Mouse (Mus musculus) liver, adult 2 months (tissue): ENCODE results near the gene Rdh5. TPM values are rescaled to one million over a fixed set of nuclear protein-coding genes. Genes with fewer than 3 reads are reported as not detected.

Source experiments
- DNase-seq: peaks from one replicate; pipeline ENCODE4 v3.0.0-alpha.2; 2011; ENCODE audit warnings: low read depth, low spot score; ENCODE audit errors: extremely low read depth
- H3K27ac ChIP-seq: fragments of 200-500 bp; replicated peaks from 2 replicates; pipeline ENCODE4 v1.5.1; 2012; ENCODE audit warnings: low read depth, mild to moderate bottlenecking, control low read depth, inconsistent platforms, low read length; ENCODE audit not compliant: insufficient read depth
- H3K27me3 ChIP-seq: fragments of 200-500 bp; 2 replicates; pipeline ENCODE4 v1.6.1; 2012; ENCODE audit warnings: mild to moderate bottlenecking, moderate library complexity, low read length, inconsistent platforms; ENCODE audit not compliant: control insufficient read depth, insufficient read depth
- H3K36me3 ChIP-seq: fragments of 200-500 bp; 2 replicates; pipeline ENCODE4 v1.6.1; 2012; ENCODE audit warnings: low read length, inconsistent platforms; ENCODE audit not compliant: control insufficient read depth, insufficient read depth
- H3K4me1 ChIP-seq: fragments of 200-500 bp; 2 replicates; pipeline ENCODE4 v1.6.1; 2011; ENCODE audit warnings: low read length; ENCODE audit not compliant: control insufficient read depth, insufficient read depth
- H3K4me3 ChIP-seq: fragments of 200-500 bp; 2 replicates; pipeline ENCODE4 v1.5.1; 2011; ENCODE audit warnings: low read depth, mild to moderate bottlenecking, control low read depth, low read length, moderate library complexity; ENCODE audit not compliant: insufficient read depth
- H3K79me2 ChIP-seq: fragments of 200-500 bp; 2 replicates; pipeline ENCODE4 v1.6.1; 2012; ENCODE audit warnings: inconsistent platforms, mild to moderate bottlenecking, low read length, moderate library complexity; ENCODE audit not compliant: control insufficient read depth, insufficient read depth
- H3K9ac ChIP-seq: fragments of 200-500 bp; 2 replicates; pipeline ENCODE4 v1.6.1; 2012; ENCODE audit warnings: low read depth, mild to moderate bottlenecking, control low read depth, inconsistent platforms, low read length
- CTCF ChIP-seq: fragments of 200-500 bp; IDR thresholded peaks from 2 replicates; pipeline ENCODE4 v1.5.1; 2011; ENCODE audit warnings: low read depth, low read length, control low read depth
- POLR2A ChIP-seq: fragments of 200-500 bp; IDR thresholded peaks from 2 replicates; pipeline ENCODE4 v1.6.1; 2011; ENCODE audit warnings: low read length, control low read depth; ENCODE audit not compliant: insufficient read depth; ENCODE audit errors: extremely low read depth
- WGBS: fragments of 180-500 bp; shearing (Covaris S2); methylation state at CpG from one replicate; pipeline ENCODE4 v1.1.7; 2018; 5-methylcytosine and 5-hydroxymethylcytosine counted together
- polyA plus RNA-seq: library from polyadenylated mRNA; depleted of rRNA; stranded (reverse); fragments of >200 nt; gene quantifications from 2 replicates; pipeline ENCODE4 v1.2.3, GENCODE M21; 2012
- total RNA-seq: library from RNA; depleted of rRNA; stranded (reverse); fragments of >200 nt; gene quantifications from 2 replicates; pipeline ENCODE4 v1.2.3, GENCODE M21; 2014

Gene Rdh5
- total and polyA plus RNA-seq, 2 experiments = 33.8 to 86.2 TPM

- WGBS = 26% methylated on average over 9 of the region's 9 CpGs
Observed at GRCm38 (mm10) chr10:128892246-128892645, 30.4 kb downstream of the Rdh5 start.

DNA sequence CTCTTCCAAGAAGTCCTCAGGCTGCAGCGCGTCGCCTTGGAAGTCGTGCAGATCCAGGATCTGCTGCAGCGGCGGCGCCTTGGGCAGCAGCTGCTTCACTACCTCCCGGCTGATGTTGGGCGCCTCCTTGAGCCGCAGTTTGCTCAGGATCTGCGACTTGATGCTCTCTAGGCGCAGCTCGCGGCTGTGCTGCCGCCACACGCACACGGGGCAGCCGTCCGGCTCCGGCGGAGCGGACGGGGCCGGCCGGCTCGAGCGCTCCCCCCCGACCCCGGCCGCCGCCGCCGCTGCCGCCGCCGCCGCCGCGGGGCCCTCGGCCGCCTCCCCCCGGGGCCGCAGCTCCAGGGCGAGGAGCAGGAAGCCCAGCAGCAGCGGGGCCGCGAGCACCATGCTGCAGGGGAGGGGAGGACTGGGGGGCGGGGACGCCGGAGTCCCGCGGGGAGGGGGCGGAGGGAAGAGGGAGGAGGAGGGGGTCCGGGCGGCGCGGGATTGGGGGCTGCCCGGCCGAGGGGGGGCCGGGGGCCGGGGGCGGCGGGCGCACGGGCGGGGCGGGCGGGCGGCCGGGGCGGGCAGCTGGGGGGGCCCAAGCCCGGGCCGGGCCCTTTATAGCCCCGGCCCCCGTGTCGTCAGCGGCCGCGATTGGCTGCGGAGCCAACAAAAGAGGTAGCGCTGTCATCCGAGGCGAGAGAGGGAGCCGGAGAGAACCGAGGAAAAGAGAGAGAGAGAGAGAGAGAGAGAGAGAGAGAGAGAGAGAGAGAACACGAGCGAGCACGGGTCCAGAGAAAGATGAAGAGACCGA lies 31.2 kb downstream of the Rdh5 start, which contains the start of gene Gdf11:
TSS of gene Gdf11 (minus strand) at position 423 of the 799 bp plus-strand sequence.
- peak within 1 kb of the TSS; percentile 48; the same call in 1 of the 2 replicates for H3K9ac ChIP-seq
- no peak for DNase-seq
- no peaks in the 10 kb centered on the region for H3K36me3 ChIP-seq
- TF ChIP-seq POLR2A (no peak), CTCF (no peak)
- H3K79me2 ChIP-seq = no peaks in the 10 kb centered on the region
- H3K27ac ChIP-seq = no peak within 1 kb of the TSS
- H3K4me1 ChIP-seq = peaks cover 7% of the 10 kb centered on the region; the same call in 1 of the 2 replicates
- WGBS = under 1% methylated on average over 62 of the region's 89 CpGs
- peak within 1 kb of the TSS; percentile 55; the same call in 1 of the 2 replicates for H3K4me3 ChIP-seq
- H3K27me3 ChIP-seq = peaks cover 13% of the 10 kb centered on the region; the same call in 1 of the 2 replicates

More at GRCm38 (mm10) chr10:128892246-128892645, 30.4 kb downstream of the Rdh5 start:
- Histone ChIP-seq H3K4me3 (no peak overlapping the region), H3K27me3 (peaks cover 13% of the 10 kb centered on the region; the same call in 1 of the 2 replicates), H3K9ac (no peak overlapping the region), H3K36me3 (no peaks in the 10 kb centered on the region), H3K4me1 (peaks cover 7% of the 10 kb centered on the region; the same call in 1 of the 2 replicates), H3K79me2 (no peaks in the 10 kb centered on the region), H3K27ac (no peak overlapping the region)
- no peak for DNase-seq
- TF ChIP-seq CTCF (no peak), POLR2A (no peak)

- Histone ChIP-seq H3K79me2 (no peaks in the 10 kb centered on the region), H3K27ac (no peak overlapping the region), H3K27me3 (peaks cover 9% of the 10 kb centered on the region; the same call in 1 of the 2 replicates), H3K36me3 (no peaks in the 10 kb centered on the region), H3K9ac (peak overlapping the region; percentile 48; the same call in 1 of the 2 replicates), H3K4me1 (peaks cover 7% of the 10 kb centered on the region; the same call in 1 of the 2 replicates), H3K4me3 (peak overlapping the region; percentile 55; the same call in 1 of the 2 replicates)
- no peak for DNase-seq
- TF ChIP-seq CTCF (no peak), POLR2A (no peak)
- 7% methylated on average over 40 of the region's 40 CpGs for WGBS
Observed at GRCm38 (mm10) chr10:128890383-128891295, 32.0 kb downstream of the Rdh5 start.

DNA sequence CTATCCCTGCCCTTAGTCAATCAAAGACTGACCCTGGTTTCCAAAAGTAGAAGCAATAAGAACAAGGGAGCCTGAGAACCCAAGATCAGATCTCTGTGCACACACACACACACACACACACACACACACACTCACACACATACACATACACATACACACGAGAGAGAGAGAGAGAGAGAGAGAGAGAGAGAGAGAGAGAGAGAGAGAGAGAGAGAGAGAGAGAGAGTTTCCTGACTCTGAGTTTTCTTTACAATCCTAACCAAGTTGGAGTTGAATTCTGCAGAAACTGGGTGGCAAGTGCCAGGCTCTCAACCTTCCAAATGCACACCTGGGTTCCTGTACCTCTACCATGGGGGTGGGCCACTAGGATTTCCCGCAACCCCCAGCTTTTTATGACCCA lies 32.8 kb downstream of the Rdh5 start:
- WGBS = 95% methylated on average over 1 of the region's 2 CpGs
- no peak overlapping the region for H3K27ac ChIP-seq
- no peak overlapping the region for H3K9ac ChIP-seq
- no peak for DNase-seq
- peaks cover 9% of the 10 kb centered on the region; the same call in 1 of the 2 replicates for H3K27me3 ChIP-seq
- H3K36me3 ChIP-seq = no peaks in the 10 kb centered on the region
- TF ChIP-seq POLR2A = no peak
- TF ChIP-seq CTCF = no peak
- H3K79me2 ChIP-seq = no peaks in the 10 kb centered on the region
- peaks cover 4% of the 10 kb centered on the region; the same call in 1 of the 2 replicates for H3K4me1 ChIP-seq
- no peak overlapping the region for H3K4me3 ChIP-seq

DNA sequence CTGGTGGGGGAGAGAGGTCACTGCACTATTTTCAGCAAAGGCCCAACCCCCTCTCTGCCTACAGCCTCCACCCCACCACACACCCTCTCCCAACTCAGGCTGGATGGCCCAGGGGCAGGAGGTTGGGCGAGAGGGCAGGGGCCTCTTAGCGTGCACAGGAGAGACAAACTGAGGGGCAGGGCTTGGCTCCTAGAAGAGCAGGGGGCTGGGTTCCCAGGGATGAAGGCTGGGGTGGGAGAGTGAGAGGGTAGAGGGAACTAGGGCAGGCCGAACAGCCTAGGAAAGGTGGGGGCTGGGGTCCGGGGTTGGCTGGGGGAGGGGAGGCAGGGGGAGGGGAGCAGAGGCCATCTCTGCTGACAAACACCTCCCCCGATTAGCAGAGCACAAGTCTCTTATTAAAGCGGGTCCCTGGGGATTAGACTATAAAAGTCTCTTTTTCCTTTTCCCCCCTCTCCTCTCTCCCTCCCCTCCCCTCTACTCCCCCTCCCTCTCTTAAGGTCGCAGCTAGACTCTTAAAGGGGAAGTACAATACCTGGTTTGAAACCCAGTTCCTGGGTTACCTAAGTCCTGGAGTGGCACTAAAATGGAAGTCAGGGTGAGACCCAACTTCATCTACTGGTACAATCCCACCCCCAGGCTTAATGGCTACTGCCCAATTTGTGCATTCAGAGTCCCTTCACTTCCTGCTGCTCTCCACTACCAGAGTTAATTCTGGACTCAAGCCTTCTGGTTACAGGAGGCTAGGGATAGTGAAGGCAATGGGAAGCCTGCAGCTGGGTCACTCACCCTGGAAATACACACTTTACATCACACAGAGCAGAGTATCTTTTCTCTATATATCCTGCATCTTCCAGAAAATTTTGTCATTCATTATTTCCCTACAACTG lies 33.5 kb downstream of the Rdh5 start:
- H3K4me1 ChIP-seq = peaks cover 4% of the 10 kb centered on the region; the same call in 1 of the 2 replicates
- H3K9ac ChIP-seq = no peak overlapping the region
- H3K4me3 ChIP-seq = no peak overlapping the region
- no peak for DNase-seq
- 9% methylated on average over 7 of the region's 7 CpGs for WGBS
- no peaks in the 10 kb centered on the region for H3K36me3 ChIP-seq
- H3K27ac ChIP-seq = no peak overlapping the region
- TF ChIP-seq POLR2A = no peak
- H3K27me3 ChIP-seq = peaks cover 9% of the 10 kb centered on the region; the same call in 1 of the 2 replicates
- no peaks in the 10 kb centered on the region for H3K79me2 ChIP-seq
